Mouse (Mus musculus): Measurements from ENCODE around the gene Adam12. TPM values are rescaled to one million over a fixed set of nuclear protein-coding genes. Genes with fewer than 3 reads are reported as not detected.

Gene Adam12
- polyA plus RNA-seq, 1 experiment from 2014 or later = 50.9 TPM

DNA sequence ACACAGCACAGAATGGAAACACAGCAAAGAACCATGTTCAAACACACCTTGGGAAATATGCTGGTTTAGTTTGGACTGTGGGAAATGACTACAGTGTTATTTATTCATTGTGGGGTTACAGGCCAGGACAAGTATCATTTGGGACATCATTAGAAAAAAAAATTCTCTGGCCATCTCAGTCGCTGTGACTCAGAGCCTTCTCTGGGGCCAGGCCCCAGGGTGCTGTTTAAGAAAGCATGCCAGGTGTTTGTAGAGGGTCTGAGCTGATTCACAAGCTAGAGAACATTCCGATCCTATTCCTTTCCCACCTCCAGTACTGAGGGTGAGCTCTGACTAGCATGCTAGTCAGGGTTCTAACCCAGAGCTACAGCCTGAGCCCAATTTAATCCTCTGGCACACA, 5.4 kb upstream of the Adam12 start:
- Histone ChIP-seq H3K27me3 (ENCODE audit: insufficient read depth, low read length) (no peaks in the 10 kb centered on the region), H3K4me2 (no peak overlapping the region), H3K4me3 (ENCODE audit: low read depth, low read length) (no peak overlapping the region), H3K36me3 (ENCODE audit: insufficient read depth) (no peaks in the 10 kb centered on the region), H3K27ac (ENCODE audit: low read depth) (no peak overlapping the region), H3K4me1 (ENCODE audit: insufficient read depth) (no peaks in the 10 kb centered on the region), H3K9ac (no peak overlapping the region), H3K9me3 (ENCODE audit: low read depth, low read length) (no peaks in the 10 kb centered on the region)
- no peak for DNase-seq
- ATAC-seq (ENCODE audit: insufficient read depth) = no peak
- no peak for TF ChIP-seq CTCF (IDR thresholded peaks at IDR 0.05; ENCODE audit: low read depth)
- 69% methylated on average over 2 of the region's 2 CpGs for WGBS

- no peak overlapping the region for H3K27ac ChIP-seq (ENCODE audit: low read depth)
- no peak overlapping the region for H3K4me3 ChIP-seq (ENCODE audit: low read depth, low read length)
- H3K9me3 ChIP-seq (ENCODE audit: low read depth, low read length) = no peaks in the 10 kb centered on the region
- H3K4me1 ChIP-seq (ENCODE audit: insufficient read depth) = peaks cover 5% of the 10 kb centered on the region; the same call in 1 of the 2 replicates
- H3K27me3 ChIP-seq (ENCODE audit: insufficient read depth, low read length) = no peaks in the 10 kb centered on the region
- no peak overlapping the region for H3K9ac ChIP-seq
- no peak for DNase-seq
- no peak for TF ChIP-seq CTCF (IDR thresholded peaks at IDR 0.05; ENCODE audit: low read depth)
- no peak overlapping the region for H3K4me2 ChIP-seq
- ATAC-seq (ENCODE audit: insufficient read depth) = no peak
- no peaks in the 10 kb centered on the region for H3K36me3 ChIP-seq (ENCODE audit: insufficient read depth)
Measured at GRCm38 (mm10) chr7:134236727-134237126, 4.8 kb upstream of the Adam12 start.

- ATAC-seq (ENCODE audit: insufficient read depth) = peak; percentile 74
- no peak overlapping the region for H3K27ac ChIP-seq (ENCODE audit: low read depth)
- H3K9ac ChIP-seq = no peak overlapping the region
- WGBS = 33% methylated on average over 2 of the region's 2 CpGs
- DNase-seq = peak; percentile 76
- TF ChIP-seq CTCF (IDR thresholded peaks at IDR 0.05; ENCODE audit: low read depth) = no peak
- H3K36me3 ChIP-seq (ENCODE audit: insufficient read depth) = no peaks in the 10 kb centered on the region
- H3K27me3 ChIP-seq (ENCODE audit: insufficient read depth, low read length) = no peaks in the 10 kb centered on the region
- H3K4me2 ChIP-seq = no peak overlapping the region
- peaks cover 5% of the 10 kb centered on the region; the same call in 1 of the 2 replicates for H3K4me1 ChIP-seq (ENCODE audit: insufficient read depth)
- no peaks in the 10 kb centered on the region for H3K9me3 ChIP-seq (ENCODE audit: low read depth, low read length)
- H3K4me3 ChIP-seq (ENCODE audit: low read depth, low read length) = no peak overlapping the region
Measured at GRCm38 (mm10) chr7:134235552-134235951, 3.6 kb upstream of the Adam12 start.

- Histone ChIP-seq H3K36me3 (ENCODE audit: insufficient read depth) (no peaks in the 10 kb centered on the region), H3K4me1 (ENCODE audit: insufficient read depth) (peaks cover 24% of the 10 kb centered on the region), H3K9me3 (ENCODE audit: low read depth, low read length) (no peaks in the 10 kb centered on the region), H3K27me3 (ENCODE audit: insufficient read depth, low read length) (no peaks in the 10 kb centered on the region), H3K9ac (no peak overlapping the region), H3K27ac (ENCODE audit: low read depth) (no peak overlapping the region), H3K4me2 (no peak overlapping the region), H3K4me3 (ENCODE audit: low read depth, low read length) (no peak overlapping the region)
- DNase-seq (no peak), ATAC-seq (ENCODE audit: insufficient read depth) (no peak)
- WGBS = 76% methylated on average over 3 of the region's 3 CpGs
- TF ChIP-seq CTCF (IDR thresholded peaks at IDR 0.05; ENCODE audit: low read depth) = no peak
Measured at GRCm38 (mm10) chr7:134230708-134231107, 1.2 kb downstream of the Adam12 start.

- DNase-seq = no peak
- H3K27ac ChIP-seq (ENCODE audit: low read depth) = peak overlapping the region; percentile 19; the same call in 1 of the 2 replicates
Measured at GRCm38 (mm10) chr7:134229899-134230298, 2.0 kb downstream of the Adam12 start.

DNA sequence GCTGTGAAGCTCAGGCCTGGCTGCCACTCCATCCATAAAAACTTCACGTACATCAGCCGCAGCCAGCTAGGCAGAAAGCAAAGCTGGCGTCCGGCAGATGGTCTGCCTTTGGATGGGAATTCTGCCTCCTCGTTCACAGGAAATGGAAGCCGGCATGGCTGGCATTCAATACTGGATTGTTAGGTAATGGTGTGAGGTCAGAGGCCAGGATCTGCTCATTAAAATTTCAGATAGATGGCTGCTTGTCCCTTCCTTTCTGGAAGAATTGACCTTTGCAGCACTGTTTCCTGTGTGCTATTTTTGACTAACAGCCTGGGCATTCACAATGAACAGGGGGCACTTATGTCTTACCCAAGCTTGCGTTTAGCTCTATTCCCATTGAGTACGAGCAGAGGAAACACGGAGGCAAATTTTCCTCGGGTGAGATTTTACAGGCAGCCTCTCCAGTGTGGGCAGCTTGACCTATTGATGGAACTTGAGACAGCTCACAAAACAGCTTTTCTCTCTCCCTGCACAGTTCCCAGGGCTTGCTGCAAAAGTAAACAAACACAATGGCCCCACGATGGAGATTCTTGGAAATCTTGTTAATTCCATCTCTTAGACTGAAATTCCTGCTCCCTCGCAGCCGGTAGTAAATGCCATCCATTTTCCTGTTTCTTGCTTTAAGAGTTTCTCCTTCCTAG, 4.0 kb downstream of the Adam12 start:
- no peaks in the 10 kb centered on the region for H3K27me3 ChIP-seq (ENCODE audit: insufficient read depth, low read length)
- no peaks in the 10 kb centered on the region for H3K36me3 ChIP-seq (ENCODE audit: insufficient read depth)
- ATAC-seq (ENCODE audit: insufficient read depth) (no peak), DNase-seq (peak; percentile 87)
- peaks cover 24% of the 10 kb centered on the region for H3K4me1 ChIP-seq (ENCODE audit: insufficient read depth)
- no peak overlapping the region for H3K4me3 ChIP-seq (ENCODE audit: low read depth, low read length)
- 18% methylated on average over 13 of the region's 13 CpGs for WGBS
- no peaks in the 10 kb centered on the region for H3K9me3 ChIP-seq (ENCODE audit: low read depth, low read length)
- H3K4me2 ChIP-seq = no peak overlapping the region
- H3K27ac ChIP-seq (ENCODE audit: low read depth) = peak overlapping the region; percentile 65
- no peak for TF ChIP-seq CTCF (IDR thresholded peaks at IDR 0.05; ENCODE audit: low read depth)
- H3K9ac ChIP-seq = no peak overlapping the region

More at GRCm38 (mm10) chr7:134229899-134230298, 2.0 kb downstream of the Adam12 start:
- H3K27me3 ChIP-seq (ENCODE audit: insufficient read depth, low read length) = no peaks in the 10 kb centered on the region
- 44% methylated on average over 2 of the region's 2 CpGs for WGBS
- no peak overlapping the region for H3K9ac ChIP-seq
- no peaks in the 10 kb centered on the region for H3K9me3 ChIP-seq (ENCODE audit: low read depth, low read length)
- no peak for ATAC-seq (ENCODE audit: insufficient read depth)
- H3K4me3 ChIP-seq (ENCODE audit: low read depth, low read length) = no peak overlapping the region
- H3K4me1 ChIP-seq (ENCODE audit: insufficient read depth) = peaks cover 24% of the 10 kb centered on the region
- H3K36me3 ChIP-seq (ENCODE audit: insufficient read depth) = no peaks in the 10 kb centered on the region
- H3K4me2 ChIP-seq = no peak overlapping the region
- no peak for TF ChIP-seq CTCF (IDR thresholded peaks at IDR 0.05; ENCODE audit: low read depth)

DNA sequence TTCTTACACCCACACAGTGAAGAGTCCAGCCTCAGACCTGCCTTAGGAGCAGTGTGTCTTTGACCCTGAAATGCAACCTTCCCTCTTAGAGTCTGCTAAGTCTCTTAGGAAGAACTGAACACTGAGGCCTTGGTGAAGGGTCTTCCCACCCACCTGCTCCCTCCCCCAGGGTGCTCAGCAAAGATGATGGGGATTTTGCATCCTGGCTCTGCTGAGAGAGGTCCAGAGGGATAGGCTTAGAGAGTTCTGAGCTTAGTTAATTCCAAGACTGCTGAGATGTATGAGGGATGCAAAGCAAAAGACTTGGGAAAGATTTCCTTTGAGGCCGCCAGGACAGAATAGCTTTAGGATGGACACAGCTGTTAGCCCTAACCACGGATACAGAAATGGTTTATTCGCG, 4.8 kb downstream of the Adam12 start:
- no peak overlapping the region for H3K9ac ChIP-seq
- peaks cover 23% of the 10 kb centered on the region for H3K4me1 ChIP-seq (ENCODE audit: insufficient read depth)
- H3K27ac ChIP-seq (ENCODE audit: low read depth) = peak overlapping the region; percentile 65
- no peaks in the 10 kb centered on the region for H3K27me3 ChIP-seq (ENCODE audit: insufficient read depth, low read length)
- ATAC-seq (ENCODE audit: insufficient read depth) (no peak), DNase-seq (no peak)
- no peaks in the 10 kb centered on the region for H3K36me3 ChIP-seq (ENCODE audit: insufficient read depth)
- 60% methylated on average over 4 of the region's 4 CpGs for WGBS
- H3K9me3 ChIP-seq (ENCODE audit: low read depth, low read length) = no peaks in the 10 kb centered on the region
- no peak overlapping the region for H3K4me3 ChIP-seq (ENCODE audit: low read depth, low read length)
- no peak overlapping the region for H3K4me2 ChIP-seq
- TF ChIP-seq CTCF (IDR thresholded peaks at IDR 0.05; ENCODE audit: low read depth) = no peak

Measured in lung, embryonic 14.5 days (tissue).